Mouse (Mus musculus) layer of hippocampus, postnatal 10 days (tissue): Measurements from ENCODE around the gene Rps27. TPM values are rescaled to one million over a fixed set of nuclear protein-coding genes. Genes with fewer than 3 reads are reported as not detected.
"Not testable (repeated sequence)": the region's sequence is repeated elsewhere in the genome, so short reads cannot be mapped to it uniquely, and the experiment has no call there.

ENCODE experiments used
- DNase-seq, 2 experiments: peaks; one replicate each; pipeline ENCODE4 v3.0.0; 2021; ENCODE audit warnings: low spot score in 2 of 2
- long read RNA-seq: library from polyadenylated mRNA; stranded (forward); transcript quantifications from one replicate; pipeline ENCODE4 v2.0.0, GENCODE M21; 2023
- total RNA-seq, 2 experiments: library from RNA; stranded (reverse); gene quantifications; 2 replicates each; pipeline ENCODE4 v1.2.3; 2021

The Rps27 gene
- total RNA-seq = 100 to 1,000 TPM; 800 to 858 TPM
- long read RNA-seq, transcript Rps27-201 (4 exons, 345 nt) = major isoform, 223 of 233 reads
- long read RNA-seq, transcript Rps27-209 (4 exons, 546 nt) = minor isoform, 7 of 233 reads
- long read RNA-seq, partial matches to known transcripts = 0 of 233 reads
- long read RNA-seq, other reads (novel, unspliced or antisense) = 0 of 233 reads

DNA sequence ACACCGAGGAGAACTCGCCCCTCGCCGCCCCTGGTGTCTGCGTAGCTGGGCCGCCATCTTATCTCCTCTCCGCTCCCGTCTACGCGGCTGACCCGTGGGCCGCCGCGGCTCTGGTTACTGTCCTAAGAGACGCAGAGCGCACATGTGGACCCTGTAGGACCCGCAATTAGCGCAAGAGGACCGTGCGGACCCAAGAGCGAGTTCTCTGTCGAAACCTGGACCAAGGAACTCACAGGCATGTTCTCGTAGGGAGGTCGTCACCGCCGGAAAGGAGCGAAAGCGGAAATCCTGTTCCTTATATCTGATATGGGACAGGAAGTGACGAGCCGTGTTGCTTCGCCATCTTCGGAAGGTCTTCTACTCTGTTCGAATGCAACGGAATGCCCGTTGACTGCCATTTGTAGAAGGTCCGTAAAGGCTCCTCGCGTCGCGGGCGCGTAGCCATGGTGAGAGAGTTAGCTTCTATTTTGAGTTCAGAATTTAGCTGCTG, at the start of gene Rps27, which contains the start of gene Rab13:
Gene Rps27 (minus strand): TSS at position 275 of the 490 bp plus-strand sequence.
Gene Rab13 (plus strand): TSS at position 319 of the 490 bp plus-strand sequence.
- peak; percentile 82 to 89 for DNase-seq

GRCm38 (mm10) chr3:90258521-90258920, 45.1 kb upstream of the Rps27 start:
- DNase-seq = no peak

DNA sequence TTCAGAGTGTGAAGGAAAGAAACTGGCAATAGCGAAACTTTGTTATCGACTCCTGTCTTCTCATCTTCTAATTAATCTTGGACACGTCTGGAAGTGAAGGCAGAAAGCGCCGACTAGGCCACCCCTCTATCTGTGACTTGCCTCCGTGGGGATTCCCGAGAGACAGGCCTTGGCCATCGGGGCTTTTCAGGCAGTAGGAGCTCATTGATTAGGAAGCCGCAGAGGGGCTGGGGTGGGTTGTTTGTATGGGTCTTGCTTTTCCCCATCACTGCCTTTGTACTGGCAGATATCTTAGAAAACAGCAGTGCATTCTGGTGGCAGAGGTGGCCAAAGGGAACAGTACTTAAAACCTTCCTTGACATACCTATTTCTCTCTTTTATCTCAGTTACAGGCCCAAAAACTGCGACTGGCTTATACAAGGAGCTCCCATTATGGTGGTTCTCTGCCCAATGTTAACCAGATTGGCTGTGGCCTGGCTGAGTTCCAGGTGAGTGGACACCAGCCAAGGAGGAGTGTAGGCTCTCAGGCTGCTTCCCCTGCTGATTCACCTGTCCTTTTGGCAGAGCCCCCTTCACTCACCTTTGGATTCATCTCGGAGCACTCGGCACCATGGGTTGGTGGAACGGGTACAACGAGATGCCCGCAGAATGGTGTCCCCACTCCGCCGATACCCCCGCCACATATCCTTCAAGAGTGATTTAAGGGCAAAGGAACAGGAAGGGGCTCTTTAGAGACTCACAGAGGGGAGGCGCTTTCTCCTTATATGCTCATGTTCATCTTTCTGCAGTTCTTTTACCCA, 43.5 kb upstream of the Rps27 start:
- DNase-seq = no peak

DNA sequence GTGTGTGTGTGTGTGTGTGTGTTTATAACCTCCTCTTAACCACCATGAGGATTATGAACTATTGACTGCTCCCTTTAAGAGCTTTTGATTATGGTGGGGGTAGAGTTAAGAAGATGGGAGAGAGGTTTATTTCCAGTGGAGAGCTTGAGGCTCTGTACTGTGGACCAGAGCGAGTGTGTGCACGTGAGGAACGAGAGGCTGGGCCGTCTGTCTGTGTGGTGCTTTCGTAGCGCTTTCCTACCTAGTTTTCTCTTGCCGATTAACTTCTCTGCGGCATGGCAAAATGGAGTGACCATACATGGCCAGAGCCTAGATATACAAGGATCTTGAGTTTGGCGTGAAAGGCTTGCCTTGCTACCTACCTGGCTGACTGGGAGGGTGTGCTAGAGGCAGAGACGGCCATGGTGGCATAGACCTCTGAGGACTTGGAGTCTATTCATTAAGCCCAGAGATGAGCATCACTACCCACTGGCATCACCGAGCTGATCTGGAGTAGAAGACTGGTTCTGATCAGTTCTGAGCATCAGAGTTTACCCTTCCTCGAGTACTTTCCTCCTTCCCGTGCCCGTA, 42.4 kb upstream of the Rps27 start:
- no peak for DNase-seq

DNA sequence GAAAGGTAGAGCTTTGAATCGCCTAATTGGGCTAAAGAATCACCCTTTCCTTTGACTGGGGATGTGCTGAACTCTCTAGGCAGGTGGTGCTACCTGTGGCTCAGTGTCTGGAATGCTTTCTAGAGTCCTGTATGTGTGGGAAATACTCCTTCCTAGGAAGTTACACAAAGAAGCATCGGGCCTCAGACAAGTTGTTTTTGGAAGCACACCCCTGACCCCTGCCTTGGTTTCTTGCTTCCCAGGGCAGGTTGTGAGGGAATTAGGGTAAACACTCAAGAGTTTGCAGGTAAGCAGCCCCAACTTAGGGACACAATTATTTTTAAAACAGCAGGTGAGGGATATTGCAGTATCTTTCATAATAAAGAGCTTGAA, 41.7 kb upstream of the Rps27 start:
- no peak for DNase-seq

GRCm38 (mm10) chr3:90254419-90255193, 41.2 kb upstream of the Rps27 start:
- no peak for DNase-seq

GRCm38 (mm10) chr3:90253653-90254418, 40.4 kb upstream of the Rps27 start, which contains the start of gene Crtc2:
Gene Crtc2, plus strand, starts transcription at chr3:90254163.
- peak; percentile 92 to 94 for DNase-seq

DNA sequence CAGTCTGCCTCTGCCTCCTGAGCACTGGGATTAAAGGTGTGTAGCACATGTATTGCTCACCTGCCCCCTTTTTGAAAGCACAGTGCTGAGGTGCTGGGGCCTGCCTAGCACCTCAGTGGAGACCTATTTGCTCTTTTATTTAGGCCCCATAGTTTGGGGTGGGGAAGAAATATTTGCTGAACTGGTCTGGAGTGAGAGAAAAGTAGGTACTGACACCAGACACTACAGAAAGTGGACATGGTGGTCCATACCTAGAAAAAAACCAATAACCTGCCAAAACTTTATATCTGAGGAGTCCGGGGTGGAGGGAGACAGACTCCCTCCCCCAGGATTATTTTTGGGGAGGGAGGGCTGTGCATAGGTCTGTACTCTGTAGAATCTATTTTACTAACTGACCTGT, 39.7 kb upstream of the Rps27 start:
- DNase-seq = not testable (repeated sequence)

- not testable (repeated sequence) for DNase-seq
Observed at GRCm38 (mm10) chr3:90252659-90253058, 39.2 kb upstream of the Rps27 start.

DNA sequence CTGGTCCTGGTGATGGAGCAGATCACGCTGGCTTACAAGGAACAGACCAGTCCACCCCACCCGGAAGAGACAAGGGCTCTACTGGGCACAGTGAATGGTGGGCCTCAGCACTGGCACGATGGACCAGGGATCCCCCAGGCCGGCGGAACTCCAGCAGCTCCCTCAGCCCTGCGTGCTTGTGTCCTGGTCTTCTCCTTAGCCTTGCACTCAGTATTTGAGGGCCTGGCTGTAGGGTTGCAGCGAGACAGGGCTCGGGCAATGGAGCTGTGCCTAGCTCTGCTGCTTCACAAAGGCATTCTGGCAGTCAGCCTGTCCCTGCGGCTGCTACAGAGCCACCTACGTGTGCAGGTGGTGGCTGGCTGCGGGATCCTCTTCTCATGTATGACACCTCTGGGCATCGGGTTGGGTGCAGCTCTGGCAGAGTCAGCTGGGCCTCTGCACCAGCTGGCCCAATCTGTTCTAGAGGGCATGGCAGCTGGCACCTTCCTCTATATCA, 38.3 kb upstream of the Rps27 start:
- not testable (repeated sequence) for DNase-seq

- no peak for DNase-seq
Observed at GRCm38 (mm10) chr3:90250791-90251190, 37.3 kb upstream of the Rps27 start.

- peak in 1 of 2 experiments; percentile 37 for DNase-seq
Observed at GRCm38 (mm10) chr3:90248746-90249100, 35.3 kb upstream of the Rps27 start.

- DNase-seq = peak; percentile 91 to 92
Observed at GRCm38 (mm10) chr3:90247960-90248745, 34.7 kb upstream of the Rps27 start, which contains the start of gene Slc39a1. Gene Slc39a1, plus strand, starts transcription at chr3:90248172.

DNA sequence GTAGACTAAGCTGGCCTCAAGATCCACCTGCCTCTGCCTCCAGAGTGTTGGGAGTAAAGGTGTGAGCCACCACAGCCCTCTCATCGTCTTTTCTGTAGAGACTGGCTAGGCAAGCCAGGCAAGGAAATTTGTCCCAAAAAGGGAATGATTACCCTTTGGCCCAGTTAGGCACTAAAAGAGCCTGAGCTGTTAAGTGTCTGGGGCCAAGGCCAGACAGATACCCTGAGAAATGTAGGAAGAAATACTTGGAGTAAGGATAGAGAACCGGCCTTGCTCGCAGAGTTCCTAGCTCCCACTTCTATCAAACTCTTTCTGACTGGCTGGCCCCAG, 34.1 kb upstream of the Rps27 start:
- no peak for DNase-seq

- DNase-seq = no peak
Observed at GRCm38 (mm10) chr3:90245406-90245805, 32.0 kb upstream of the Rps27 start.

GRCm38 (mm10) chr3:90242984-90243775, 29.7 kb upstream of the Rps27 start, which contains the start of gene Creb3l4:
Gene Creb3l4, minus strand, starts transcription at chr3:90243512.
- DNase-seq = no peak

DNA sequence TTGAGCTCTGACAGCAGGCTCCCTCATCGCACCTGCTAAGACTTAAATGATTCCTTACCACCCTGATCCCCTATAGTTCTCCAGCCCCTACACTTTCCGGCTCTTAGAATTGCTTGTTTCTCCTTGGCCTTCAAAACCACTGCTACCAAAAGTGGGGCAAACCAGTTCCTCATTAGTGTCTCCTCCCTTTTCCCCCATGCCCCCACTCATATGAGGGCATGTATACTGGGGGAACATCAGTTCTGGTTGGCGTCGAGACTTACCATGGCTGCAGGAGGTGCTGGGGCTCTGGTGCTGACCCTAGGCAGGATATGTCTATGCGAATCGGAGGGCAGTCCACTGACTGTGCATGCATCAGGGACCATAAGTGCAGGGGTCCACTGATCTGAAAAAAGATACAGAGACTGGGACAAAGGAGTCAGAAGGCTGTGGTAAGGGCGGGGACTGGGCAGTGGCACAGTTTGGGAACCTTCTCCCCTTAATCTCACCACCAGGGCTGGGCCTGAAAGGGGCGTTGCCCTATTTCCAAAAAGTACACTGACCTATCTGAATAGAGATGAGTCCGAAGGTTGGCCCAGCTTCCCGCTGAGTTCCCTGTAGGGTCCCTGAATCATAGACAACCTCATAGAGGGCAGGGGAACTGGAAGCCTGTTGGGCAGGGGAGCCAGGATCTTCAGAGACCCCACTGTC, 28.4 kb upstream of the Rps27 start:
- no peak for DNase-seq

DNA sequence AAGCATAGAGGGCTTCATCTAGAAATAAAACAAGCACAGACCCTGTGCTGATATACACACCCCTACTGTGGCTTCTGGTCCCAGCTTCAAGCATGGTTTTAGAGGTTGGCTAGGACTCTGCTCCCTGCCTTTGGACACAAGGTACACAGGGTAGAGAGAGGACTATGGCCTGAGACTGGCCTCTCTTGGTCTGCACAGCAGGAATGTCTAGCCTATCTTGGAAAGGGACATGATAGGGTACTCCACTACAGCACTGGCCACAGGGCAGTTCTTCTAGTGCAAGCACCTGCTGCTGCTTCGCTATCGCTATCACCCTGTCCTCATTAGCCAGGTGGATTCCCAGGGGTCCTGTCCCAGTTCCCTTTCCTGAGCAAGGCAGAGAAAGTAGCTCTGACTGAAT, 27.8 kb upstream of the Rps27 start:
- no peak for DNase-seq
